Mouse (Mus musculus) spleen, adult 2 months (tissue): Measurements from ENCODE around the gene Car15. TPM values are rescaled to one million over a fixed set of nuclear protein-coding genes. Genes with fewer than 3 reads are reported as not detected.
A peak's percentile ranks its signal among the peaks of the same experiment; 100 is the strongest.

ENCODE experiments used
- DNase-seq, 2 experiments: peaks; one replicate each; pipeline versions ENCODE4 v3.0.0 to v3.0.0-alpha.2; 2012 to 2021; ENCODE audit warnings: low spot score in 2 of 2, low read depth in 1 of 2
- H3K27ac ChIP-seq: fragments of 200-500 bp; 2 replicates; pipeline ENCODE4 v1.5.1; 2012; ENCODE audit warnings: low read length, inconsistent platforms; ENCODE audit not compliant: insufficient read depth
- H3K27me3 ChIP-seq: fragments of 200-500 bp; 2 replicates; pipeline ENCODE4 v1.6.1; 2012; ENCODE audit warnings: mild to moderate bottlenecking, moderate library complexity, low read length, inconsistent platforms; ENCODE audit not compliant: control insufficient read depth, insufficient read depth
- H3K36me3 ChIP-seq: fragments of 200-500 bp; 2 replicates; pipeline ENCODE4 v1.6.1; 2012; ENCODE audit warnings: mild to moderate bottlenecking, low read length, inconsistent platforms; ENCODE audit not compliant: control insufficient read depth, insufficient read depth
- H3K4me1 ChIP-seq: fragments of 200-500 bp; 2 replicates; pipeline ENCODE4 v1.6.1; 2011; ENCODE audit warnings: inconsistent platforms; ENCODE audit not compliant: control insufficient read depth, insufficient read depth, insufficient read length
- H3K4me3 ChIP-seq: fragments of 200-500 bp; 2 replicates; pipeline ENCODE4 v1.5.1; 2011; ENCODE audit warnings: mild to moderate bottlenecking, inconsistent platforms; ENCODE audit not compliant: insufficient read depth, insufficient read length; ENCODE audit errors: extremely low read depth
- CTCF ChIP-seq: fragments of 200-500 bp; IDR thresholded peaks from 2 replicates; pipeline ENCODE4 v1.5.1; 2011; ENCODE audit warnings: mild to moderate bottlenecking, inconsistent platforms; ENCODE audit not compliant: insufficient read depth, insufficient read length, insufficient replicate concordance; ENCODE audit errors: extremely low read depth
- POLR2A ChIP-seq: fragments of 200-500 bp; IDR thresholded peaks from 2 replicates; pipeline ENCODE4 v1.6.1; 2011; ENCODE audit warnings: low read depth, low read length, inconsistent platforms
- WGBS: fragments of 180-500 bp; shearing (Covaris S2); methylation state at CpG from one replicate; pipeline ENCODE4 v1.1.7; 2018; 5-methylcytosine and 5-hydroxymethylcytosine counted together
- polyA plus RNA-seq: library from polyadenylated mRNA; depleted of rRNA; stranded (reverse); fragments of >200 nt; gene quantifications from 2 replicates; pipeline ENCODE4 v1.2.3, GENCODE M21; 2012

Car15 gene
- polyA plus RNA-seq, 1 experiment = 10.0 TPM

GRCm38 (mm10) chr16:17809125-17809524 lies 29.0 kb downstream of the Car15 start:
- 87% methylated on average over 4 of the region's 4 CpGs for WGBS

GRCm38 (mm10) chr16:17807192-17808009 lies 30.8 kb downstream of the Car15 start:
- peaks cover 28% of the 10 kb centered on the region for H3K4me1 ChIP-seq
- WGBS = 5% methylated on average over 72 of the region's 73 CpGs

More at GRCm38 (mm10) chr16:17809125-17809524, 29.0 kb downstream of the Car15 start:
- Histone ChIP-seq H3K27me3 (peaks cover 16% of the 10 kb centered on the region), H3K36me3 (no peaks in the 10 kb centered on the region), H3K4me1 (peaks cover 15% of the 10 kb centered on the region), H3K27ac (no peak overlapping the region), H3K4me3 (no peak overlapping the region)
- TF ChIP-seq CTCF (no peak), POLR2A (no peak)
- DNase-seq = no peak

GRCm38 (mm10) chr16:17806581-17807191 lies 31.5 kb downstream of the Car15 start:
- WGBS = 7% methylated on average over 50 of the region's 50 CpGs
- no peak for DNase-seq
- H3K4me3 ChIP-seq = peak overlapping the region; percentile 68; the same call in 1 of the 2 replicates
- no peaks in the 10 kb centered on the region for H3K36me3 ChIP-seq
- peaks cover 28% of the 10 kb centered on the region for H3K4me1 ChIP-seq
- TF ChIP-seq POLR2A = no peak
- no peak for TF ChIP-seq CTCF
- peaks cover 29% of the 10 kb centered on the region for H3K27me3 ChIP-seq
- no peak overlapping the region for H3K27ac ChIP-seq

More at GRCm38 (mm10) chr16:17807192-17808009, 30.8 kb downstream of the Car15 start:
- no peaks in the 10 kb centered on the region for H3K36me3 ChIP-seq
- peak overlapping the region; percentile 68 for H3K4me3 ChIP-seq
- peaks cover 27% of the 10 kb centered on the region for H3K27me3 ChIP-seq
- H3K27ac ChIP-seq = no peak overlapping the region
- DNase-seq = peak; percentile 73 to 87
- TF ChIP-seq CTCF (no peak), POLR2A (no peak)

DNA sequence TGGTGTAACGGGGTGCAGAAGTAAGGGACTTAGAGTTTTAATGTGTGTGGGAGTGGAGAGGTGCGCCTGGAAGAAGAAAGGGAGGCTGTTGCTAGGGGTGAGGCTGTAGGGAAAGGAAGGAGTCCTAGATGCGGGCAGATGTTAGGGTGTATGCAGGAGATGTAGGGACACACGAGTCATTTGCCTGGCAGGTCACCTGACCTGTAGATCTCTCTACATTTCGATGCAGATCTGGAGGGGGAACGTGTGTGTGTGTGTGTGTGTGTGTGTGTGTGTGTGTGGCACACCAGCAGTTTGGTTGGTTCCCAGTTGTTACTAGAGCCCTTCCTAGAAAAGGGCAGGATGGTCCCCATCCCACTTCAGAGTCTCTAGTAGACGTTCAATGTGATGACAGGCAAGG lies 33.2 kb downstream of the Car15 start:
- no peak overlapping the region for H3K27ac ChIP-seq
- 14% methylated on average over 7 of the region's 7 CpGs for WGBS
- H3K27me3 ChIP-seq = peaks cover 34% of the 10 kb centered on the region
- TF ChIP-seq CTCF (no peak), POLR2A (no peak)
- no peaks in the 10 kb centered on the region for H3K36me3 ChIP-seq
- no peak for DNase-seq
- peaks cover 28% of the 10 kb centered on the region for H3K4me1 ChIP-seq
- H3K4me3 ChIP-seq = no peak overlapping the region

GRCm38 (mm10) chr16:17804449-17804912 lies 33.7 kb downstream of the Car15 start:
- 4% methylated on average over 30 of the region's 33 CpGs for WGBS
- Histone ChIP-seq H3K4me3 (peak overlapping the region; percentile 45; the same call in 1 of the 2 replicates), H3K36me3 (no peaks in the 10 kb centered on the region), H3K4me1 (peaks cover 28% of the 10 kb centered on the region), H3K27ac (no peak overlapping the region), H3K27me3 (peaks cover 37% of the 10 kb centered on the region)
- DNase-seq = no peak
- TF ChIP-seq CTCF = no peak
- no peak for TF ChIP-seq POLR2A

DNA sequence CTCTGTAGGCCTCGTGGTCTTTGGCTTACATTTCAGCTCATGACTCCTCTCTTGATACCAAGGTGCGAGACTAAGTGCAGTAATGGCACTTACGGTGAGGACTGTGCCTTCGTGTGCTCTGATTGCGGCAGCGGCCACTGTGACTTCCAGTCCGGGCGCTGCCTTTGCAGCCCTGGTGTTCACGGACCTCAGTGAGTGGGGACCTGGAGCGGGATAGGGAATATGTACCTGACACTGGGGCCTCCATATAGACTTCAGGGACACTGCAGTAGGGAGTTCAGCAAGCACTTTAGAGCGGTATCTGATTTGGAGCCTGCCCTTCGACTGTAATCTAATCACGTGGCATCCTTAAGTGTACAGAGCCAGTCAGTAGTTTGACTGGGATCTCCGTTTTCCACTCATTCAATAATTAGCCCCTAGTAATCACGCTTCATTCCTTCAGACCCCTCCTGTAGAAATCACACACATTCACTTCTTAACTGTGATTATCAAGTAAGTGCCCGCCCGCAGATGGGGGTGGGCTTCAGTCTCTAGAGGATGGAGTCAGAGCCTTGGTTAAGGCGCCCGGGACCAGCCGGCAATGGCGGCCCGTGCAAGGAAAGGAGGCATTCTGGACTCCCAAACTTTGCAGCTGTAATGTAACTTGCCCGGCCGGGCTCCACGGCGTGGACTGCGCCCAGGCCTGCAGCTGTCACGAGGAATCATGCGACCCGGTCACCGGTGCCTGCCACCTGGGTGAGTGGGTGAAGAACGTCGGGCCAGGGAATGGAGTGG lies 34.3 kb downstream of the Car15 start:
- H3K4me1 ChIP-seq = peaks cover 28% of the 10 kb centered on the region
- 23% methylated on average over 33 of the region's 33 CpGs for WGBS
- no peak for TF ChIP-seq CTCF
- no peak for TF ChIP-seq POLR2A
- peak overlapping the region; percentile 45; the same call in 1 of the 2 replicates for H3K4me3 ChIP-seq
- H3K36me3 ChIP-seq = no peaks in the 10 kb centered on the region
- peaks cover 37% of the 10 kb centered on the region for H3K27me3 ChIP-seq
- DNase-seq = no peak
- no peak overlapping the region for H3K27ac ChIP-seq
